Mouse (Mus musculus) forebrain, postnatal 0 days (tissue): ENCODE results near the gene Dach1. TPM values are rescaled to one million over a fixed set of nuclear protein-coding genes. Genes with fewer than 3 reads are reported as not detected.

Source experiments
- ATAC-seq: fragments of 200-750 bp; cut with Nextera tagmentation; 2 replicates; pipeline ENCODE4 v1.8.0; 2017; ENCODE audit warnings: mild to moderate bottlenecking, moderate library complexity
- DNase-seq: peaks from one replicate; pipeline ENCODE4 v3.0.0-alpha.2; 2015
- H3K27ac ChIP-seq: fragments of 300-500 bp; sonication (generic); 2 replicates; pipeline ENCODE4 v1.5.1; 2014; ENCODE audit warnings: low read depth, mild to moderate bottlenecking, antibody characterized with exemption, low read length, moderate library complexity, mixed read lengths
- H3K27me3 ChIP-seq: fragments of 300-500 bp; sonication (generic); 2 replicates; pipeline ENCODE4 v1.6.1; 2014; ENCODE audit warnings: mild to moderate bottlenecking, low read length, mixed read lengths; ENCODE audit not compliant: insufficient read depth
- H3K36me3 ChIP-seq: fragments of 300-500 bp; sonication (generic); 2 replicates; pipeline ENCODE4 v1.6.1; 2014; ENCODE audit warnings: mild to moderate bottlenecking, moderate library complexity; ENCODE audit not compliant: insufficient read depth
- H3K4me1 ChIP-seq: fragments of 300-500 bp; sonication (generic); 2 replicates; pipeline ENCODE4 v1.6.1; 2014; ENCODE audit warnings: antibody characterized with exemption; ENCODE audit not compliant: insufficient read depth
- H3K4me2 ChIP-seq: fragments of 300-500 bp; sonication (generic); 2 replicates; pipeline ENCODE4 v1.6.1; 2014; ENCODE audit warnings: low read depth, mild to moderate bottlenecking, moderate library complexity
- H3K4me3 ChIP-seq: fragments of 300-500 bp; sonication (generic); 2 replicates; pipeline ENCODE4 v1.5.1; 2014; ENCODE audit warnings: low read depth, low read length, mixed read lengths
- H3K9ac ChIP-seq: fragments of 300-500 bp; sonication (generic); 2 replicates; pipeline ENCODE4 v1.6.1; 2014; ENCODE audit warnings: mild to moderate bottlenecking
- H3K9me3 ChIP-seq: fragments of 300-500 bp; sonication (generic); 2 replicates; pipeline ENCODE4 v1.6.1; 2016; ENCODE audit warnings: low read length
- CTCF ChIP-seq: sonication (generic); IDR thresholded peaks from 2 replicates; pipeline ENCODE4 v1.5.1; 2016; ENCODE audit warnings: antibody characterized with exemption, control low read depth, low read depth
- WGBS: fragments of 180-500 bp; shearing (Covaris S2); extraction: QIAGEN DNeasy Blood & Tissue Kit; methylation state at CpG from one replicate; pipeline ENCODE4 v1.1.7; 2014; 5-methylcytosine and 5-hydroxymethylcytosine counted together
- polyA plus RNA-seq: library from polyadenylated mRNA; unstranded; fragments of >200 nt; fragmentation: Nextera tagmentation; extraction: Ambion mirVana; gene quantifications from 2 replicates; pipeline ENCODE4 v1.2.1, GENCODE M21; 2015
- total RNA-seq: library from RNA; depleted of rRNA; stranded (reverse); fragments of >200 nt; gene quantifications from 2 replicates; pipeline ENCODE4 v1.2.3, GENCODE M21; 2014

Dach1 gene
- total and polyA plus RNA-seq, 2 experiments from 2014 or later: 5.8 to 10.6 TPM

DNA sequence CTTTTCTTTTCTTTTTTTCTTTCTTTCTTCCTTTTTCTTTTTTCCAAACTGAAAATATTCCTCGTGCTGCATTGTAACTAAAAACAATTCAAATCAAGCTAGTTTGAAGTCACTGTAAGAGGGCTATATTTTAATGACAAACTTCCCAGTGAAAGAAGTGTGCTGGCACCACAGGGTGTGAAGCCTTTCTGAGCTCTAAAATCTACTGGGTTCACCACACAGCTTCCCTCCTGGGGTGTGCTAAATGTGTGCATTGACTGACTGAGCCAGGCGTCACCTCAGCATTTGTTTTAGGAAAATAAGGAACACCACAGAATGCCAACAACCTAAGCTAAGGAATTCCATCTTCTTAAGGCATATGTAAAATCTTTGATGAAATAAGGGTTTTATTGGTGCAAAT is 224.1 kb downstream of the Dach1 start:
- no peak overlapping the region for H3K27ac ChIP-seq
- H3K4me3 ChIP-seq: no peak overlapping the region
- no peak overlapping the region for H3K9ac ChIP-seq
- no peaks in the 10 kb centered on the region for H3K4me1 ChIP-seq
- H3K9me3 ChIP-seq: no peaks in the 10 kb centered on the region
- H3K36me3 ChIP-seq: no peaks in the 10 kb centered on the region
- no peak for TF ChIP-seq CTCF
- WGBS: 31% methylated on average over 2 of the region's 2 CpGs
- DNase-seq (no peak), ATAC-seq (no peak)
- no peak overlapping the region for H3K4me2 ChIP-seq
- no peaks in the 10 kb centered on the region for H3K27me3 ChIP-seq

DNA sequence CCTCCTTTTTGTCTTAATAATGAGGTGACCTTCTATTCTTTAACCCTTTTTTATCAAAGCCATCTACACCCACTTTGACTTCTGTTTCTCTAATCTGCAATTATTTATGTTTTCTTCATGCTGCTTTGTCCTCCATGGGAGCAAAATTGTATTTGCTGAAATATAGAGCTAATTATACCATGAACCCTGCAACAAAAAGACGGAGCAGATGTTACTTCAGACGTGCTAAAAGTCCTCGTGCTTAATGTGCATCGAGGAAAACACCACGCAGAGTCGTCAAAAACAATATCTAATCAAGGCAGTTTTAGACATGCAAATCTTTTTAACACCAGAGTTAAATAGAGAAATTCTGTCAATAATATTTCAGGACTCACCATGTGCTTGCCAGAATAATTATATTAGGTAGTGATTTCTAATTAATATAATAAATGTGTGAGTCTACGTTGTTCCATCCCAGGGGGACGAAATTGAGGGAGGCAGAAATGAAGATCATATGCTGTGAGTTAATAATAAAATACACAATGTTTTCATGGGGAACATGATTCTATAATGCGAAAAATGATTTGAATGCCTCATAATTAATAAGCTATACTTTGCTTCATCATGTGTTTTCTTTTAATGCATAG is 224.8 kb downstream of the Dach1 start:
- H3K27ac ChIP-seq: no peak overlapping the region
- WGBS: 26% methylated on average over 9 of the region's 9 CpGs
- no peaks in the 10 kb centered on the region for H3K4me1 ChIP-seq
- no peak overlapping the region for H3K9ac ChIP-seq
- ATAC-seq (no peak), DNase-seq (peak; percentile 16)
- no peak overlapping the region for H3K4me3 ChIP-seq
- H3K27me3 ChIP-seq: no peaks in the 10 kb centered on the region
- no peak overlapping the region for H3K4me2 ChIP-seq
- H3K9me3 ChIP-seq: no peaks in the 10 kb centered on the region
- H3K36me3 ChIP-seq: no peaks in the 10 kb centered on the region
- TF ChIP-seq CTCF: no peak

DNA sequence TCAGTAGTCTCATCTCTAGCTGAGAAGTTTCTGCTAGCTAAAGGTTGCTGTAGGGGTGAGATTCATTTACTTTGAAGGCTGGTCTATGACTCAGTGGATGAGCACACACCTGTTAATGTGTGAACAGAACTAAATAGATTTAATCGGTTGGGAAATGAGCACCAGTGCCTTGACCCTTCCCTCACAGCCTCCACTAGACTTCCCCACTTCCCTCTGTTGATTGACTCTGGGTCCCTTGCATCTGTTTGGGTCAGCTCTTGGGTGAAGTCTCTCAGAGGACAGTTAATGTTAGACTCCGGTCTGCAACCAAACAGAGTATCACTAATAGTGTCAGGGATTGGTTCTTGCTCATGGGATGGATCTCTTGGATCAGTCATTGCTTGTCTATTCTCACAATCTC is 227.2 kb downstream of the Dach1 start:
- no peak for DNase-seq
- Histone ChIP-seq H3K27ac (no peak overlapping the region), H3K4me3 (no peak overlapping the region), H3K4me2 (no peak overlapping the region), H3K36me3 (no peaks in the 10 kb centered on the region), H3K27me3 (no peaks in the 10 kb centered on the region), H3K9me3 (no peaks in the 10 kb centered on the region), H3K9ac (no peak overlapping the region), H3K4me1 (no peaks in the 10 kb centered on the region)
- no peak for ATAC-seq
- TF ChIP-seq CTCF: no peak
- 84% methylated on average over 2 of the region's 2 CpGs for WGBS

DNA sequence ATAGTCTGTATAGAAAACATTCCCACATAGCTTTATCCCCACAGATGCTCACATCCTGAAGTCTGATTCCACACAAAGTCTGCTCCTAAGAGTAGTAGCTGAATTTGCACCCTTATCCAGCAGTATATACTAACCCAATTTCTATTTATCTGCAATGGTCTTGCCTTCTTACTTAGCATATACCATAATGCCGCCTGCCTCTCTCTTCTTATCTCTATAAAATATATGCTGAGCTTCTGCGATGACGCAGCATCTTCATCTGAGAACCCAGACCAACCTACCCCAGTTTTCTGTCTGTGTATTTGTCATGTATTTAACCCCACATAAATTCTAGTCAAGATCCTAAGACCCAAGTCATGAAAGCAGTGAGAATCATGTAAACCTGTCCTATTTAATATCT is 272.9 kb downstream of the Dach1 start:
- Histone ChIP-seq H3K27me3 (no peaks in the 10 kb centered on the region), H3K9ac (no peak overlapping the region), H3K27ac (no peak overlapping the region), H3K9me3 (no peaks in the 10 kb centered on the region), H3K4me2 (no peak overlapping the region), H3K36me3 (no peaks in the 10 kb centered on the region), H3K4me3 (no peak overlapping the region), H3K4me1 (no peaks in the 10 kb centered on the region)
- no peak for ATAC-seq
- no peak for TF ChIP-seq CTCF
- 97% methylated on average over 3 of the region's 3 CpGs for WGBS
- DNase-seq: no peak

DNA sequence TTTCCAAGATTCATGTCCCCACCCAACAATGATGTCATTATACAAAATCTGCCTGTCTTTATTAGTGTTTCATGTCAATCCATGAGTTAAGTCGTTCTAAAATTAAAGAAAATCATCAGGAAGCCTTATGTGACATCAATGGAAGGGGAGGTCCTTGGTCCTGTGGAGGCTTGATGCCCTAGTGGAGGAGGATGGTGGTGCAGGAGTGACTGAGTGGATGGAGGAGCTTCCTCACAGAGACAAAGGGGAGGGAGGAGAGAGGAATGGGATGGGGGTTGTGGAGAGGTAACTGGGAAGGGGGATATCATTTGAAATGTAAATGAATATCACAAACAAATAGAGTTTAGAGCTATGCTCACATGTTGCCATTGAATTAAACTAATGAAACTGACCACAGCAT is 287.6 kb downstream of the Dach1 start:
- Histone ChIP-seq H3K27ac (no peak overlapping the region), H3K4me2 (no peak overlapping the region), H3K4me1 (no peaks in the 10 kb centered on the region), H3K4me3 (no peak overlapping the region), H3K9ac (no peak overlapping the region), H3K9me3 (no peaks in the 10 kb centered on the region), H3K36me3 (no peaks in the 10 kb centered on the region), H3K27me3 (no peaks in the 10 kb centered on the region)
- 45% methylated on average over 1 of the region's 1 CpGs for WGBS
- DNase-seq: no peak
- peak; percentile 8; the same call in 1 of the 2 replicates for TF ChIP-seq CTCF
- ATAC-seq: no peak

DNA sequence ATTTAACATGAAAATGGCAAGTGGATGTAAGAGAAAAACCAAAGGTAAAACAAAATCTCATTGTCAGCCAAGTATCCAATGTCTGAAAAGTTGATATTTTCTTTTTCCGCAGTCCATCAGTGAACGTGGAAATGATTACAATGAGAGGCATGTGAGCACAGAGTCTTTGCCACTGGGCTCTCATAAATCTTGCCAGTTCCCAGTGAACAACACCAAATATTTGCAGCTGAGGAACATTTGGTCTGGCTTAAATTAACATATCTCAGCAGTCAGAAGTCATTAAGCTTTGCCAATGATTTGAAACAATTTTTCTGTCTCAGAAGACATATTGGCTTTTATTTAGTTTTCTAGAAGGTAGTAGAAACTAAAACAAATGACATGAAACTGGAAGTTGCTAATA is 298.6 kb downstream of the Dach1 start:
- H3K9ac ChIP-seq: no peak overlapping the region
- no peaks in the 10 kb centered on the region for H3K36me3 ChIP-seq
- ATAC-seq (no peak), DNase-seq (no peak)
- no peak for TF ChIP-seq CTCF
- H3K27me3 ChIP-seq: no peaks in the 10 kb centered on the region
- 66% methylated on average over 2 of the region's 2 CpGs for WGBS
- H3K27ac ChIP-seq: no peak overlapping the region
- H3K4me3 ChIP-seq: no peak overlapping the region
- no peaks in the 10 kb centered on the region for H3K9me3 ChIP-seq
- no peaks in the 10 kb centered on the region for H3K4me1 ChIP-seq
- H3K4me2 ChIP-seq: no peak overlapping the region

DNA sequence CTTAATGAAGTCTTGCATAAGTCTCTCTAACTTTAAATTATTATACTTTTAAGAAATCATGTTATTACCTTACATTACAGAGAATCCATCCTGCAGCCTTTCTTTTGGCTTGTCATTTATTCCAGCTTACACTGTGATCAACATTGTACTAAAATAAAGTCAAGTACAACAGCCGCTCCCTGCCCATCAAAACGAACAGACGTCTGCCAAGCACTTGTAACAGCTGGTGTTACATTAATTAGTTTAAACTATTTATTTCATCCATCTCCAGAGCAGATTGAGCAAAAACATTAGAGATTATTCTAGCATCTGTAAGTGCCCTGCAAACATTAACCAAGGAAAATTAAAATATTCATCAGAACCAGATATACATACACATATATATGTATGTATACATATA is 311.2 kb downstream of the Dach1 start:
- DNase-seq: no peak
- WGBS: 27% methylated on average over 3 of the region's 3 CpGs

More for the DNA sequence above, 311.2 kb downstream of the Dach1 start:
- H3K4me1 ChIP-seq: no peaks in the 10 kb centered on the region
- ATAC-seq: no peak
- no peak overlapping the region for H3K27ac ChIP-seq
- H3K27me3 ChIP-seq: no peaks in the 10 kb centered on the region
- H3K9me3 ChIP-seq: no peaks in the 10 kb centered on the region
- H3K4me3 ChIP-seq: no peak overlapping the region
- TF ChIP-seq CTCF: no peak
- no peak overlapping the region for H3K4me2 ChIP-seq
- H3K9ac ChIP-seq: no peak overlapping the region
- H3K36me3 ChIP-seq: no peaks in the 10 kb centered on the region
